ENCODE assay signal across 22 mouse cellular contexts in genomic region chr2:168296530-168296929, GRCm38 (mm10). TPM values are rescaled to one million over a fixed set of nuclear protein-coding genes. Genes with fewer than 3 reads are reported as not detected.
DNase-seq lines count a peak whose midpoint lies in the region; ATAC-seq and TF ChIP-seq lines count a peak whose summit lies in the region.
"Had no signal": no experiment of that assay in that cellular context is flagged by ENCODE, and none has a peak within 500 bp of the region (broad histone marks: within the 10 kb centered on the region; RNA-seq: fewer than 3 reads in every experiment).

No protein-coding gene starts in this region.

- H3K27me3 ChIP-seq in testis, adult 2 months (ENCODE audit: control insufficient read depth, insufficient read depth, low read length), result no peaks in the 10 kb centered on the region
- H3K27me3 ChIP-seq in midbrain, embryonic 15.5 days (replicated peaks), result no peaks in the 10 kb centered on the region
- H3K27me3 ChIP-seq: midbrain, embryonic 12.5 days; neural tube, embryonic 12.5 days had no signal

- no peak overlapping the region for H3K27ac ChIP-seq in layer of hippocampus, adult 2 months
- H3K27ac ChIP-seq in testis, adult 2 months (ENCODE audit: control insufficient read depth, insufficient read depth, low read depth, low read length), result no peak overlapping the region
- H3K27ac ChIP-seq in midbrain, embryonic 15.5 days, result no peak overlapping the region
- H3K27ac ChIP-seq: heart, embryonic 10.5 days; hindbrain, embryonic 10.5 days; hindbrain, postnatal 0 days; midbrain, embryonic 12.5 days; neural tube, embryonic 12.5 days had no signal

- H3K4me3 ChIP-seq in layer of hippocampus, adult 2 months, result no peak overlapping the region
- no peak overlapping the region for H3K4me3 ChIP-seq in testis, adult 2 months (ENCODE audit: control insufficient read depth, low read depth, low read length)
- no peak overlapping the region for H3K4me3 ChIP-seq in midbrain, embryonic 15.5 days
- H3K4me3 ChIP-seq: heart, embryonic 10.5 days; hindbrain, embryonic 10.5 days; midbrain, embryonic 12.5 days; neural tube, embryonic 12.5 days had no signal

- TF ChIP-seq CTCF in layer of hippocampus, adult 2 months (conservative IDR thresholded peaks at IDR 0.05), result 0 out of 2 replicates have a peak, but pooled peaks have one; percentile 18
- TF ChIP-seq CTCF in testis, adult 2 months (IDR thresholded peaks at IDR 0.05; ENCODE audit: control insufficient read depth, insufficient read depth, insufficient replicate concordance, low read depth, low read length), result peak; percentile 31; the same call in 1 of the 2 replicates

- no peak overlapping the region for H3K9ac ChIP-seq in midbrain, embryonic 15.5 days
- H3K9ac ChIP-seq: midbrain, embryonic 12.5 days; neural tube, embryonic 12.5 days had no signal

- WGBS in midbrain, embryonic 15.5 days, result 86% methylated on average over 10 of the region's 10 CpGs

- DNase-seq in layer of hippocampus, adult 2 months (ENCODE audit: low spot score in 2 of 2), result no peak
- DNase-seq in layer of hippocampus, postnatal 25 days (ENCODE audit: extremely low spot score in 1 of 2, low spot score in 1 of 2), result no peak
- DNase-seq in testis, postnatal 14 days (ENCODE audit: low spot score), result no peak
- DNase-seq in ZHBTc4 (ENCODE audit: low read depth, low spot score), result peak; percentile 74
- no peak for DNase-seq in adrenal gland, postnatal 10 days
- DNase-seq: adrenal gland, adult 2 months; cerebellum, adult 11-12 months; cerebellum, postnatal 14 days; embryo, embryonic 11 days; kidney, adult 18-20 months; kidney, postnatal 36 days; layer of hippocampus, adult 9-11 months; thymus, postnatal 4 days had no signal

- H3K4me2 ChIP-seq in midbrain, embryonic 15.5 days, result no peak overlapping the region
- H3K4me2 ChIP-seq: midbrain, embryonic 12.5 days; neural tube, embryonic 12.5 days had no signal

- H3K36me3 ChIP-seq in testis, adult 2 months (ENCODE audit: control insufficient read depth, insufficient read depth, low read length), result no peaks in the 10 kb centered on the region
- no peaks in the 10 kb centered on the region for H3K36me3 ChIP-seq in midbrain, embryonic 15.5 days (replicated peaks)
- H3K36me3 ChIP-seq: heart, embryonic 10.5 days; hindbrain, embryonic 10.5 days; midbrain, embryonic 12.5 days; neural tube, embryonic 12.5 days had no signal

- no peak for TF ChIP-seq POLR2A in testis, adult 2 months (IDR thresholded peaks at IDR 0.05; ENCODE audit: control insufficient read depth, low read depth, low read length)

- H3K9me3 ChIP-seq in midbrain, embryonic 15.5 days, result no peaks in the 10 kb centered on the region
- H3K9me3 ChIP-seq: heart, embryonic 10.5 days; hindbrain, embryonic 10.5 days; midbrain, embryonic 12.5 days; neural tube, embryonic 12.5 days had no signal

- ATAC-seq in midbrain, embryonic 15.5 days (replicated peaks), result no peak
- ATAC-seq: forebrain, embryonic 16.5 days; hindbrain, postnatal 0 days had no signal

- peaks cover 6% of the 10 kb centered on the region for H3K4me1 ChIP-seq in testis, adult 2 months (ENCODE audit: control insufficient read depth, insufficient read depth, low read length)
- H3K4me1 ChIP-seq in midbrain, embryonic 15.5 days, result peaks cover 17% of the 10 kb centered on the region
- H3K4me1 ChIP-seq: neural tube, embryonic 12.5 days had no signal

RNA-seq across cellular contexts. Expression of gene Kcng1, which starts 15.0 kb away (rescaled TPM):
- 10 to 100 TPM; 37.9 to 39.8 TPM for total RNA-seq in layer of hippocampus, adult 2 months (2021)
- total RNA-seq in layer of hippocampus, postnatal 25 days (2021), result 10 to 100 TPM; 38.0 to 38.6 TPM
- polyA plus RNA-seq in testis, adult 2 months (2012; rRNA removed), result 6.9 and 7.3 TPM in 2 replicates
- polyA plus RNA-seq in midbrain, embryonic 15.5 days (2015; fragmentation: Nextera tagmentation; extraction: Ambion mirVana), result 3.5 and 3.8 TPM in 2 replicates
- total RNA-seq in adrenal gland, postnatal 10 days (2021), result under 1 TPM in 1 of 2 experiments, not detected in 1; 0.06 TPM
- total RNA-seq: adrenal gland, adult 2 months had no signal
- polyA plus RNA-seq: C2C12 had no signal

Comparison
In these comparisons a context has a peak if more than half of its experiments do, and no peak if none do; other contexts are left out.
1. RNA of gene Kcng1, which starts 15.0 kb away (total RNA-seq): 37.9 to 39.8 TPM in layer of hippocampus, adult 2 months and 38.0 to 38.6 TPM in layer of hippocampus, postnatal 25 days; 0.06 TPM in adrenal gland, postnatal 10 days; every median in the first group is over 10 times any median in the second.